Mouse (Mus musculus): ENCODE measurements around the gene Dhh.

DNA sequence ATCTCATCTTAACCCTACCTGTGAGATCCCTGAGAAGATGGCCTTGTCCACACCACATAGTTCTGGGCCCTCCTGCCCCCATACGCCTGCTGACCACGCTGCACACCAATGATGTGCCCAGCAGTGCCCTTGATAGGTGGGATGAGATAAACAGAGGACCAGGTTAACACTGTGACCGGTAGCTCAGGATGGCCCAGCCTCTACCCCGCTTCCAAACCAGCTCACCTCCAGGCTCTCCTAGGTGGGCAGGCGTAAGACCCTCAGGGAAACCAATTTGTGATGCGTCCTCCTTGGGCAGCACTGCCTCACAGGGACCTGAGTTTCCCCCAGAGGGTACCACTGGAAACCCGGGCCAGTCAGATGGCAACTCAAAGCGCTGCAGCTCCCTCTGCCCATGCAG lies 32.6 kb downstream of the Dhh start:
- TF ChIP-seq PAX5 (IDR thresholded peaks at IDR 0.05; ENCODE audit: low read length): no peak
- no peak for TF ChIP-seq POLR2A (IDR thresholded peaks at IDR 0.05; ENCODE audit: low read depth, low read length)
- no peak for TF ChIP-seq SIN3A (IDR thresholded peaks at IDR 0.05; ENCODE audit: low read length)
- no peak for TF ChIP-seq POLR2AphosphoS2 (IDR thresholded peaks at IDR 0.05; ENCODE audit: low read depth, low read length)
- TF ChIP-seq MXI1 (IDR thresholded peaks at IDR 0.05; ENCODE audit: low read depth, low read length): no peak
- no peak for TF ChIP-seq RAD21 (IDR thresholded peaks at IDR 0.05; ENCODE audit: low read depth, low read length)
- no peak for TF ChIP-seq SMC3 (IDR thresholded peaks at IDR 0.05; ENCODE audit: low read depth, low read length)
- TF ChIP-seq CTCF (conservative IDR thresholded peaks at IDR 0.05 in 1 of 2, IDR thresholded peaks at IDR 0.05 in 1 of 2; ENCODE audit: low read depth in 2 of 2, low read length in 2 of 2): no peak

Data from CH12.LX (cell line).